Mouse (Mus musculus): ENCODE data around the gene Sfxn5.

Gene Sfxn5

DNA sequence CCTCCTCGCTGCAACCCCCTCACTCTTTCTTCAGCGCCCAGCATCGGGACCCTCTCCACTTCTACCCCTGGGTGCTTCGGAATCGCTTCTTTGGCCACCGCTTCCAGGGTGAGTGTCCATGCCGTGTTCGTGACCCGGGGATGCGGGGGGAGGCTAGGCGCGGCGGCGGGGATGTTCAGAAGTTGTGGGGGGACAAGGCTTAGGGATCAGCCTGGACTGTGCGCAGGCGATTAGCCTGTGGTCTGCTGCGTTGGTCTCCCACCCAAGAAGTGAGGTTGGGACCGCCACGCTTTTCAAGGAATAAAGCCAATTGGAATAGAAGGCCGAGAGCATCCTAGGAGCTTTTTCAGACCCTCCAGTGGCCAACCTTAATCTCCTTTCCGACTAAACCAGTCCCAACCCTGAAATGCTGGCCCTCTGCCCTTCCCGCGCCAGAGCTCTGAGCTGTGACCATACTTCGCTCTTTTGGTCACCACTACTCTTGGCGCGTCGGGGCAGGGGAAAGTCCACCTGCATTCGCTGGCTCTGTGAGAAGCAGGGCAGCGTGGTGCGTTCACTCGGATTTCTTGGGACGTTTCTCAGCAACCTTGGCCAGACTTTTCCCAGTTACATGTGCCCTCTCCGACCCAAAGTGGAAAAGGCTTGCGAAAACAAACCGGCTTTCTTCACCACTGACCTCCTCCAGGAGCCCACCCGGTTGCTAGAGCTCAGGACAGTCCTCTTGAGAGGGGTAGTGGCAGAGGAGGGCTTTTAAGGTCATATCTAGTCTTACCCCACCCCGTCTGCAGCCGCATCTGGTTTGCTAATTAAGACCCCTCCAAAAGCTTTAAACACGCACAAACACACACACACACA lies 144.7 kb downstream of the Sfxn5 start:
- DNase-seq: no peak

DNA sequence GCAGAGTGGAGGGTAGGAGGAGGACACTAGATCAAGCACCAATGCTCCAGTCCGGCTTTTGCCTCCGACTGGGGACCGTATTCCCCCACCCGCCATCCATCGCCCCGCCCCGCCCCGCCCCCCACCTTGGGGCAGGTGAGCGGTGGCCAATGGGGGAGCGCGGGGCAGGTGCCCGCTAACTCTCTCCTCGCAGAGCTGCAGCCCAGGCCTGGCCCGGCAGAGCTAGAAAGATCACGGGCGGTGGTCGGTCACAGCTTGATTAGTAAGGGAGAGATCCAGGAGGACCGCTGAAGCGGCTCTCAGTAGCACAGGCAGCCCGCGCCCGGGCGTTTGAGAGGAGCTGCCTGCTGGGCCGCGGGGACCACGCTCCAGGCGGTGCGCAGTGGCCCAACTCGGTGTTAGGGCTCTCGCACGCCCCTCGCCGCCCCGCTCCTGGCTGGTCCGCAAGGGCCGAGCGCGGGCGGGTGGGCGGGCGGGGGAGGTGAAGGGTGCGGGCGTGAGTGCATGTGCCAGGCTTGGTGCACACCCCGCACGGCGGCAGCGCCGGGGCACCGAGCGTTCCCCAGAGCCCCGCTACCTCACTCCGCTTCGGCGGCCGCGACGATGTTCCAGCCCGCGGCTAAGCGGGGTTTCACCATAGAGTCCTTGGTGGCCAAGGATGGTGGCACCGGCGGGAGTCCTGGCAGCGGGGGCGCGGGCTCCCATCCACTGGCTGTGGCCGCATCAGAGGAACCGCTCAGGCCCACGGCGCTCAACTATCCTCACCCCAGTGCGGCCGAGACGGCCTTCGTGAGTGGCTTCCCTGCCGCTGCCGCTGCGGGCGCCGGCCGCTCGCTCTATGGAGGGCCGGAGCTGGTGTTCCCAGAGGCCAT lies 145.6 kb downstream of the Sfxn5 start, which contains the start of gene Emx1:
Emx1 (plus strand) TSS at position 99 of the 872 bp plus-strand sequence.
- no peak for DNase-seq

GRCm38 (mm10) chr6:85186744-85187059 lies 146.5 kb downstream of the Sfxn5 start:
- no peak for DNase-seq

- no peak for DNase-seq
Observed at GRCm38 (mm10) chr6:85186033-85186743, 147.0 kb downstream of the Sfxn5 start.

GRCm38 (mm10) chr6:85183951-85184350 lies 149.3 kb downstream of the Sfxn5 start:
- DNase-seq: no peak

DNA sequence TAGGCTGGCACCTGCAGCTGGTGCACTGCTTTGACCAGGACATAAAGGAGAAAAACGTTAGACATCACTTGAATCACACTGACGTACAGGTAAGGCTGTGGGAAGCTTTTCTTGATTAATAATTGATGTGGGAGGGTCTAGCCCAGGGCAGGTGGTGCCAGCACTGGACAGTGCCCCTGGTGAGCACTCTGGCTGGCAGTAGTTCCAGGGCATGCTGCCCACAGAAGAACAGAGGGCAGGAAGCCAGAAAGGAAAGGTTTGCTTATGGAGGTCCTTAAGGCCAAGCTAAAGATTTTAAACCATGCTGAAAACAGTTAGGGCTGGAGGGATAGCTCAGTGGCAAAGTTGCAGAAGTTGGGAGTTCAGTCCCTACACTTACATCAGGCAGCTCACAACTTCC lies 153.2 kb downstream of the Sfxn5 start:
- DNase-seq: no peak

- DNase-seq: no peak
Observed at GRCm38 (mm10) chr6:85179569-85179968, 153.7 kb downstream of the Sfxn5 start.

- DNase-seq: no peak
Observed at GRCm38 (mm10) chr6:85165440-85165921, 167.7 kb downstream of the Sfxn5 start.

All from thymus, adult 18-20 months (tissue).